Mouse (Mus musculus): Measurements from ENCODE around the gene Nt5c. TPM values are rescaled to one million over a fixed set of nuclear protein-coding genes. Genes with fewer than 3 reads are reported as not detected.

The Nt5c gene
- polyA plus RNA-seq, 1 experiment: not detected

DNA sequence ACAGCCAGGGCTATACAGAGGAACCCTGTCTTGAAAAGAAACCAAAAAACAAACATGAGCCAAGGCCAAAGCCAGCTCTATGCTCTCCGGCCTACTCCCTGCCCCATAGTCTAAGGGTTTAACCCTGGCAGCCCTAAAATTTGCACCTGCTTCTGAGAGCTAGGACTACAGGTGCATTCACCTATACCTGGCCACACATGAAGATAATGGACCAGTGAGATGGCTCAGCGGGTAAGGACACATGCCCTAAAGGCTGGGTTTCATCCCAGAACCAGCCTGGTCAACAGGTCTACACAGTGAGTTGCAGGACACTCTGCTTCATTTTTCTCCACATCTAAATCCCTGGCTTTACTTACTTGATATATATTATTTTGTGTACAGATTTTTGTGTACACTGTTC is 30.6 kb upstream of the Nt5c start:
- Histone ChIP-seq H3K4me1 (ENCODE audit: control insufficient read depth, insufficient read depth, low read length) (no peaks in the 10 kb centered on the region), H3K4me3 (ENCODE audit: insufficient read depth, low read depth, low read length) (no peak overlapping the region), H3K27ac (ENCODE audit: insufficient read depth, low read depth, low read length) (no peak overlapping the region)
- WGBS: 84% methylated on average over 2 of the region's 2 CpGs
- no peak for TF ChIP-seq POLR2A (IDR thresholded peaks at IDR 0.05; ENCODE audit: insufficient read depth, low read depth, low read length)

GRCm38 (mm10) chr11:115521080-115521479 is 29.4 kb upstream of the Nt5c start:
- Histone ChIP-seq H3K4me3 (ENCODE audit: insufficient read depth, low read depth, low read length) (no peak overlapping the region), H3K27ac (ENCODE audit: insufficient read depth, low read depth, low read length) (no peak overlapping the region), H3K4me1 (ENCODE audit: control insufficient read depth, insufficient read depth, low read length) (no peaks in the 10 kb centered on the region)
- WGBS: 85% methylated on average over 4 of the region's 4 CpGs
- TF ChIP-seq POLR2A (IDR thresholded peaks at IDR 0.05; ENCODE audit: insufficient read depth, low read depth, low read length) (no peak), CTCF (IDR thresholded peaks at IDR 0.05; ENCODE audit: insufficient read depth, low read depth, low read length) (no peak)

GRCm38 (mm10) chr11:115520218-115520617 is 28.6 kb upstream of the Nt5c start:
- WGBS: 68% methylated on average over 2 of the region's 2 CpGs

GRCm38 (mm10) chr11:115519581-115519980 is 27.9 kb upstream of the Nt5c start:
- TF ChIP-seq POLR2A (IDR thresholded peaks at IDR 0.05; ENCODE audit: insufficient read depth, low read depth, low read length): no peak
- TF ChIP-seq CTCF (IDR thresholded peaks at IDR 0.05; ENCODE audit: insufficient read depth, low read depth, low read length): no peak
- no peak overlapping the region for H3K4me3 ChIP-seq (ENCODE audit: insufficient read depth, low read depth, low read length)
- 87% methylated on average over 3 of the region's 3 CpGs for WGBS
- no peak overlapping the region for H3K27ac ChIP-seq (ENCODE audit: insufficient read depth, low read depth, low read length)
- no peaks in the 10 kb centered on the region for H3K4me1 ChIP-seq (ENCODE audit: control insufficient read depth, insufficient read depth, low read length)

More at GRCm38 (mm10) chr11:115520218-115520617, 28.6 kb upstream of the Nt5c start:
- H3K4me1 ChIP-seq (ENCODE audit: control insufficient read depth, insufficient read depth, low read length): no peaks in the 10 kb centered on the region
- no peak overlapping the region for H3K27ac ChIP-seq (ENCODE audit: insufficient read depth, low read depth, low read length)
- no peak overlapping the region for H3K4me3 ChIP-seq (ENCODE audit: insufficient read depth, low read depth, low read length)
- TF ChIP-seq CTCF (IDR thresholded peaks at IDR 0.05; ENCODE audit: insufficient read depth, low read depth, low read length) (no peak), POLR2A (IDR thresholded peaks at IDR 0.05; ENCODE audit: insufficient read depth, low read depth, low read length) (no peak)

DNA sequence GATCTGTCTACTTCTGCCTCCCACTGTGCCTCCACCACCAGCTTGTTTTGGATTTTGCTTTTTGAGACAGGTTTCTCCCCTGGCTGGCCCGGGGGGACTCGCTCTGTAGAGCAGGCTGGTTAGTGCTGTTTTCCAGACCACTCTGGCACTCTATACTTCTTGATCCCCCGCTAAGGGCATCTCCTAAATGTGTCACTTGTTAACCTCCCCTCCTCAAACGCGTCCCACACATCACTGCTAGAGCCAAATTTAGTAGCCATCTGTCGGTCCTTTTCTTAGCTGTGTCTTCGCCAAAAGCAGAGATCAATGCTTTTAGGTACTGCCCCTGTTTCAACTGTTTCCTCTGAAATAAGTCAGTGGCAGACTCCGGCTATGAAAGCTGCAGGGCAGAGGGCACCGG is 27.0 kb upstream of the Nt5c start:
- whole genome bisulfite sequencing: 60% methylated on average over 9 of the region's 9 CpGs
- no peak overlapping the region for H3K27ac ChIP-seq (ENCODE audit: insufficient read depth, low read depth, low read length)
- TF ChIP-seq CTCF (IDR thresholded peaks at IDR 0.05; ENCODE audit: insufficient read depth, low read depth, low read length) (no peak), POLR2A (IDR thresholded peaks at IDR 0.05; ENCODE audit: insufficient read depth, low read depth, low read length) (no peak)
- no peak overlapping the region for H3K4me3 ChIP-seq (ENCODE audit: insufficient read depth, low read depth, low read length)
- H3K4me1 ChIP-seq (ENCODE audit: control insufficient read depth, insufficient read depth, low read length): no peaks in the 10 kb centered on the region; the same call in 1 of the 2 replicates

DNA sequence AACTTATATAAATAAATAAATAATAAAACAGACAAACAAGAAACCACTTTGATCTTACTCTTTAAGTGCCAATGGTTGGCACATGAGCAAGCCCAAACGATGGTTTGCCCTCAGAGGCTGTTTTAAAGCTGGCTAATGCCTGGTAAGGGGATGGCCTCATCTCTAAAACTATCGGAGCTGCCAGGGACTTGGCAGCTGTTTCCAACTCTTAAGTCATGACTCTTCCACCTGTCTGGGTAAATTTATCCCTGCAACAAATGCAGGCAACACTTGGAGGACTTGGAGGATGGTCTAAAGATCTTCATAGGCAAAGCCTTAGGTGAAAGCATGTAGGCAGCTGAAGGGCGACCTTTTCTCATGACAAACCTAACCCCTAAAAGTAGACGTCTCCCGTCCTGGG is 25.3 kb upstream of the Nt5c start:
- Histone ChIP-seq H3K27ac (ENCODE audit: insufficient read depth, low read depth, low read length) (no peak overlapping the region), H3K4me1 (ENCODE audit: control insufficient read depth, insufficient read depth, low read length) (peaks cover 7% of the 10 kb centered on the region), H3K4me3 (ENCODE audit: insufficient read depth, low read depth, low read length) (no peak overlapping the region)
- WGBS: 80% methylated on average over 5 of the region's 5 CpGs
- TF ChIP-seq POLR2A (IDR thresholded peaks at IDR 0.05; ENCODE audit: insufficient read depth, low read depth, low read length) (no peak), CTCF (IDR thresholded peaks at IDR 0.05; ENCODE audit: insufficient read depth, low read depth, low read length) (no peak)

GRCm38 (mm10) chr11:115515021-115515420 is 23.4 kb upstream of the Nt5c start:
- 69% methylated on average over 6 of the region's 6 CpGs for WGBS
- no peak overlapping the region for H3K4me3 ChIP-seq (ENCODE audit: insufficient read depth, low read depth, low read length)
- TF ChIP-seq POLR2A (IDR thresholded peaks at IDR 0.05; ENCODE audit: insufficient read depth, low read depth, low read length): no peak
- TF ChIP-seq CTCF (IDR thresholded peaks at IDR 0.05; ENCODE audit: insufficient read depth, low read depth, low read length): no peak
- peaks cover 13% of the 10 kb centered on the region for H3K4me1 ChIP-seq (ENCODE audit: control insufficient read depth, insufficient read depth, low read length)
- no peak overlapping the region for H3K27ac ChIP-seq (ENCODE audit: insufficient read depth, low read depth, low read length)

DNA sequence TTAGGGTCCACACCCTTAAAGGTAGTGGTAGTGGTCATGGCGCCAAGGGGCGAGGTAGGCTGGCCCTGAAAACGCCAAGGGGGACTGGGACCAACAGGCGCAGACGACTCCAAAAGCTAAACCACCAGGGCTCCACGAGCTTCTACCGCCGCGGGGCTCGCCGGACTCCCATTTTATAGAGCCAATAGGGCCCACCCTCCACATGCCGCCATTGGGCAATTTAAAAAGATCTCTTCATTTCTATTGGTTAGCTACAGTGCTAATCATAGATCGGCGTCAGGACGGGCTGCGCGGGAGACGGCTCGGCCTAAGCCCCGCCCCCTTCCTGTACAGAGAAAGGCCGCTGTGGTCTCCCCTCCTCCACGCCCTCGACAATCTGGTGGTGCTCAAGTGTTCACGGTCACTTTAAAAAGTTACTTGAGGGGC is 22.6 kb upstream of the Nt5c start, which contains the start of gene Jpt1:
Gene Jpt1, minus strand, starts transcription at position 150 of the 426 bp plus-strand sequence.
- peak within 1 kb of the TSS; percentile 62 for H3K27ac ChIP-seq (ENCODE audit: insufficient read depth, low read depth, low read length)
- peak within 1 kb of the TSS; percentile 69 for H3K4me3 ChIP-seq (ENCODE audit: insufficient read depth, low read depth, low read length)
- under 1% methylated on average over 24 of the region's 24 CpGs for WGBS
- TF ChIP-seq CTCF (IDR thresholded peaks at IDR 0.05; ENCODE audit: insufficient read depth, low read depth, low read length) (no peak), POLR2A (IDR thresholded peaks at IDR 0.05; ENCODE audit: insufficient read depth, low read depth, low read length) (peak; percentile 100)
- peaks cover 17% of the 10 kb centered on the region for H3K4me1 ChIP-seq (ENCODE audit: control insufficient read depth, insufficient read depth, low read length)

- peak overlapping the region; percentile 62 for H3K27ac ChIP-seq (ENCODE audit: insufficient read depth, low read depth, low read length)
- under 1% methylated on average over 57 of the region's 57 CpGs for WGBS
- peaks cover 21% of the 10 kb centered on the region for H3K4me1 ChIP-seq (ENCODE audit: control insufficient read depth, insufficient read depth, low read length)
- H3K4me3 ChIP-seq (ENCODE audit: insufficient read depth, low read depth, low read length): peak overlapping the region; percentile 69
- TF ChIP-seq CTCF (IDR thresholded peaks at IDR 0.05; ENCODE audit: insufficient read depth, low read depth, low read length) (no peak), POLR2A (IDR thresholded peaks at IDR 0.05; ENCODE audit: insufficient read depth, low read depth, low read length) (no peak)
These were observed 21.9 kb upstream of the Nt5c start for GRCm38 (mm10) chr11:115513271-115514237.
